Mouse (Mus musculus) kidney, adult 2 months (tissue): ENCODE measurements around the gene Prkar1b. TPM values are rescaled to one million over a fixed set of nuclear protein-coding genes. Genes with fewer than 3 reads are reported as not detected.

Experiments used
- DNase-seq: peaks from one replicate; pipeline ENCODE4 v3.0.0; 2021
- H3K27ac ChIP-seq: fragments of 200-500 bp; 2 replicates; pipeline ENCODE4 v1.5.1; 2012; ENCODE audit warnings: low read depth, low read length, control low read depth, inconsistent platforms; ENCODE audit not compliant: insufficient read depth
- H3K27me3 ChIP-seq: fragments of 200-500 bp; replicated peaks from 2 replicates; pipeline ENCODE4 v1.6.1; 2012; ENCODE audit warnings: mild to moderate bottlenecking, moderate library complexity, low read length, inconsistent platforms; ENCODE audit not compliant: control insufficient read depth, insufficient read depth
- H3K36me3 ChIP-seq: fragments of 200-500 bp; 2 replicates; pipeline ENCODE4 v1.6.1; 2012; ENCODE audit warnings: mild to moderate bottlenecking, moderate library complexity, low read length, inconsistent platforms; ENCODE audit not compliant: control insufficient read depth, insufficient read depth
- H3K4me1 ChIP-seq: fragments of 200-500 bp; 2 replicates; pipeline ENCODE4 v1.6.1; 2011; ENCODE audit warnings: low read length; ENCODE audit not compliant: control insufficient read depth, insufficient read depth
- H3K4me3 ChIP-seq: fragments of 200-500 bp; 2 replicates; pipeline ENCODE4 v1.5.1; 2011; ENCODE audit warnings: mild to moderate bottlenecking, low read depth, low read length, control low read depth; ENCODE audit not compliant: insufficient read depth
- CTCF ChIP-seq: fragments of 200-500 bp; conservative IDR thresholded peaks from 2 replicates; pipeline ENCODE4 v1.5.1; 2011; ENCODE audit warnings: low read depth, mild to moderate bottlenecking, control low read depth, low read length, moderate library complexity, mixed read lengths; ENCODE audit not compliant: insufficient read depth, insufficient read length
- POLR2A ChIP-seq: fragments of 200-500 bp; IDR thresholded peaks from one replicate; pipeline ENCODE4 v1.6.1; 2011; ENCODE audit warnings: low read depth, low read length, control low read depth
- whole genome bisulfite sequencing: fragments of 180-500 bp; shearing (Covaris S2); methylation state at CpG from one replicate; pipeline ENCODE4 v1.1.7; 2018; 5-methylcytosine and 5-hydroxymethylcytosine counted together
- polyA plus RNA-seq: library from polyadenylated mRNA; depleted of rRNA; stranded (reverse); fragments of >200 nt; gene quantifications from 2 replicates; pipeline ENCODE4 v1.2.3, GENCODE M21; 2012

The Prkar1b gene
- polyA plus RNA-seq, 1 experiment: 7.1 TPM

- no peak for TF ChIP-seq POLR2A
- TF ChIP-seq CTCF: peak; percentile 53
- 68% methylated on average over 9 of the region's 9 CpGs for WGBS
These were observed 42.0 kb downstream of the Prkar1b start for GRCm38 (mm10) chr5:139107815-139108214.

GRCm38 (mm10) chr5:139101783-139102182, 48.0 kb downstream of the Prkar1b start:
- TF ChIP-seq CTCF (no peak), POLR2A (no peak)
- Histone ChIP-seq H3K36me3 (no peaks in the 10 kb centered on the region), H3K4me3 (no peak overlapping the region), H3K27me3 (no peaks in the 10 kb centered on the region), H3K4me1 (no peaks in the 10 kb centered on the region), H3K27ac (no peak overlapping the region)
- DNase-seq: no peak
- 67% methylated on average over 6 of the region's 6 CpGs for WGBS

More at GRCm38 (mm10) chr5:139107815-139108214, 42.0 kb downstream of the Prkar1b start:
- H3K27me3 ChIP-seq: no peaks in the 10 kb centered on the region
- H3K36me3 ChIP-seq: no peaks in the 10 kb centered on the region
- no peak overlapping the region for H3K27ac ChIP-seq
- no peak for DNase-seq
- no peaks in the 10 kb centered on the region for H3K4me1 ChIP-seq
- H3K4me3 ChIP-seq: no peak overlapping the region

DNA sequence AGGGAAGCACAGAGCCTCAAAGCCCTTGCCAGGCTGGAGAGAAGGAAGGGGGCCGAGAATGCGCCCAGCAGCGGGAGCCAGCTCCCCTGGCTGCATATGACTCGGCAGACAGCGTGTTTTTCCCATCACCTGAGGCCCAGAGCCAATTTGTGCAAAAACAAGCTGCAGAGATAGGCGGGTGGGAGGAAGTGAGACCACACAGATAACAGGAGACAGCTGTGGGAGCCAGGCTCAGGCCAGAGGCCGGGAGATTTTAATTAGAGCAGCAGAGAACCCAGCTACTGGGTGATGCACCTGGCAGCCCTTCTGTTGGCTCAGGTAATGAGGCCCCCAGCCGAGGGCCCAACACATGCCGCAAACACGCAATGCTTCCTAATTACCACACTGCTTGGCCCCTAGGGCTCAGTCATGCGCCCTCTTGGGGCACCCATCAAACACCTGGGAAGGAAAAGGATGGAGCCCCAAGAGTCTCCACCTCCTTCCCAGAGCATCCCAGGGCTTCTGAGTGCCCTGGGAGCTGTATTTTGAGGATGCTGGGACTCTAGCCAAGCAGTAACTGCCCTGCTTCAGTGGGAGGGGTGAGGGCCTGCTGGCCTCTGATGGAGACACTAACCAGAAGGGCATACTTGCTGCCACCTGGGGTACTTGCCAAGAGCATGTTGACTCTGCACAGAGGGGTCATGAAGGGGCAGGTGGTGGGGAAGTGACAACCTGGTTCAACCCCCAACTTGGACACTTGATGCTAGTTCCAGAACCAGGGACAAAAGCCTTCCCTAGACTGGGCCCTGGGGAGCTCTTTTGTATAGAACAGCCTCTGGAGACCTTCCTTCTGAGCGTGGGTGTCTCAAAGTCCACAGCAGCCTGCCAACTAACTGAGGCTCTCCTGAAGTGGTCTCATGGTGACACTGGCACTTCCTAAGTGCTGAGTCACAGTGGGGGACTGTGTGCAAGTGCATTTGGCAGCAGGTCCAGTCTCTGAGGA, 50.5 kb downstream of the Prkar1b start:
- Histone ChIP-seq H3K27ac (no peak overlapping the region), H3K36me3 (no peaks in the 10 kb centered on the region), H3K4me1 (no peaks in the 10 kb centered on the region), H3K27me3 (no peaks in the 10 kb centered on the region), H3K4me3 (no peak overlapping the region)
- DNase-seq: no peak
- TF ChIP-seq CTCF (no peak), POLR2A (no peak)
- WGBS: 71% methylated on average over 12 of the region's 12 CpGs

DNA sequence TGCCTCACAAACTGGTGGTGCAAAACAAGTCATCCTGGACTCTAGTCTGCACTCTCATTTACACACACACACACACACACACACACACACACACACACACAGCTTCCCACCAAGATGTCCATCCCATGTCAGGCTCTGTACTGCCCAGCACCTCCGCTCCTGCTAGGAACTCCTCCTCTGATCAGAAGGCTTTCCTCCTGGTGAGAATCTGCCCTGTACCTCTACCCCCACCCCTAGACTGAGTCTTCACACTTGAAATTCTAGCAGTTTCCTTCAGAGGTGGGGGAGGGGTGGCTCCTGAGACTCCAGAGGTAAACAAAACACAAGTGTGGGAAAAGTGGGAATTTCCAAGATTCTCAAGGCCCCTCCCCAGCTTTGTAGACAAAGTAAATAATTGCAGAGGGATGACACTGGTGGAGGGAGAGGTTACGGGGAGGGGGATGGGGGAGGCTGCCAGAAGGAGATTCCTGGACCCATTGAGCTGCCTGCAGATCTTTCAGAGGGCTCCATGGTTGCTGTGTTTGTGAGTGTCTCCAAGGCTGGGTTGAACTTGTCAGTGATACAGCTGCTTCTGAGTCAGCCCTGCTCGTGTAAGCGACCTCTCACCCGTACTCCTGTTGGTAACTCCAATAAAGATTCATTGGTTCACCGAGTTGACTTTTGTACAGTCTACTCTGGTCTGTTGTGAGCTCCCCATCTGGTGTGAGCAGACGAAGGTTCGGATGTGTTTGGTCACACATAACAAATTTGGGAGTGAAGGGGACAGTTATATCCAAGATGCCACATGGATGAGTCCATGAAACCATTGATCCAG, 54.3 kb downstream of the Prkar1b start:
- no peak for DNase-seq
- 71% methylated on average over 8 of the region's 8 CpGs for WGBS

GRCm38 (mm10) chr5:139093534-139093933, 56.3 kb downstream of the Prkar1b start:
- Histone ChIP-seq H3K27ac (no peak overlapping the region), H3K36me3 (no peaks in the 10 kb centered on the region), H3K4me1 (no peaks in the 10 kb centered on the region), H3K4me3 (no peak overlapping the region), H3K27me3 (no peaks in the 10 kb centered on the region)
- no peak for TF ChIP-seq POLR2A
- TF ChIP-seq CTCF: no peak
- 82% methylated on average over 4 of the region's 4 CpGs for WGBS
- DNase-seq: no peak

More for the DNA sequence above, 54.3 kb downstream of the Prkar1b start:
- Histone ChIP-seq H3K27me3 (no peaks in the 10 kb centered on the region), H3K27ac (no peak overlapping the region), H3K36me3 (no peaks in the 10 kb centered on the region), H3K4me1 (no peaks in the 10 kb centered on the region), H3K4me3 (no peak overlapping the region)
- TF ChIP-seq CTCF (no peak), POLR2A (no peak)

DNA sequence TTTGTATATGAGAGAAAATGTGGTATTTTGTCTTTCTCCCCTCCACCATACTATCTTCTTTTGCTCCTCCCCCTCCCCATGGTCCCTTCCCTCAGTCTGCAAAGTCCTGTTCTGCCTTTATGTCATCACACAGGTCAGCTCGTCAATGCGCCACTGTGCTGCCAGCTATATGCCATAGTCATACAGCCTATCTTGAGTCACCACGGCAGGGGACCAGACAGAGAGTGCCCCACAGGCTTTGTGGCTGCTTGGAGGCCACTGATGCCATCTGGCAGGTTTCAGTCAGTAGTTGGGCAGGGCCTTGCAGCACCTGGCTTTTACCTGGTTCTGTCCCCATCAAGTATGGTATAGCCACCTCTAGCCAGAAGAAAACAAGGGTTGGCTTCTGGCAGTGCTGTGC, 58.1 kb downstream of the Prkar1b start:
- 94% methylated on average over 3 of the region's 3 CpGs for WGBS
- H3K27ac ChIP-seq: no peak overlapping the region

DNA sequence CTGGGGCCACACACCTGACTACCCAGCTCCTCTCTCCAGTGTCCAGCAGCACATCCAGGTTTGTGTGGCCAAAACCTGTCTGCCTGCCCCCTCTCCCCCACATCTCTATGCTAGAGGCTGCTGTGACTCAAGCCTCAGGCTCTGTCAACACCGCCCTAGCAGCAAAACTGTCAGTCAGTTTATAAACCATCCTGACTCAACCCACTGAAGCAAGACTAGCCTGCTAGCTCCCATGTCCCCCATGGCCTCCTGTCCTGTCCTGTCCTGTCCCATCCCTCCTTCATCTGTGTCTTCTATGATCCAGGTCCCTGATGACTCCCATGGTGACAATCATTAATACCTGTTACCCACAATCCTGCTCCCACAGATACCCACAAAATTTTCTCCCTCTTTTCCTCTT, 59.6 kb downstream of the Prkar1b start:
- Histone ChIP-seq H3K27me3 (no peaks in the 10 kb centered on the region), H3K4me3 (no peak overlapping the region), H3K36me3 (no peaks in the 10 kb centered on the region), H3K27ac (no peak overlapping the region), H3K4me1 (no peaks in the 10 kb centered on the region)
- 67% methylated on average over 1 of the region's 1 CpGs for WGBS
- TF ChIP-seq CTCF (no peak), POLR2A (no peak)
- DNase-seq: no peak

More for the DNA sequence above, 58.1 kb downstream of the Prkar1b start:
- Histone ChIP-seq H3K36me3 (no peaks in the 10 kb centered on the region), H3K27me3 (no peaks in the 10 kb centered on the region), H3K4me3 (no peak overlapping the region), H3K4me1 (no peaks in the 10 kb centered on the region)
- no peak for TF ChIP-seq CTCF
- no peak for TF ChIP-seq POLR2A
- DNase-seq: no peak
